Comparison of ENCODE assay signal across 26 mouse cellular contexts in the genomic region with DNA sequence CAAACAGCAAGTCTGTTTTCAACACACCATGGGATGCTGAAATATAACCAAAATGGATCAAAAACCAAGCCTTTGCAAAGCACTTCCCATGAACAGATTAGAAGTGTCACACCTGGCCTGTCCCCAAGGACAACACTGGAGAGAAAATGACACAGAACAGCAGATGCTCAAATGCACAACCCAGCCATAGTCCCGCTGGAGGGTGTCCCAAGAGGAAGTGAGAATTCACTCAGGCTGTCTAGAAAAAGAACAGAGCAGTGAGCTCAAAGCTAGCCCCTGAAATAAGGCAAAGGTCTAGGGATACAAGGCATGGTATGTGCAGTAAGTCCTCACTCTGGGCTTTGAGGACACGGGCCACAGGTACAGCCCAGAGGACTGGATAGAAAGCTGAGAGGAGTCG. TPM values are rescaled to one million over a fixed set of nuclear protein-coding genes. Genes with fewer than 3 reads are reported as not detected.
DNase-seq lines count a peak whose midpoint lies in the region; ATAC-seq and TF ChIP-seq lines count a peak whose summit lies in the region.
"Had no signal": no experiment of that assay in that cellular context is flagged by ENCODE, and none has a peak within 500 bp of the region (broad histone marks: within the 10 kb centered on the region; RNA-seq: fewer than 3 reads in every experiment).

No protein-coding gene starts in this region.

- no peak overlapping the region for H3K4me2 ChIP-seq in forebrain, postnatal 0 days (ENCODE audit: low read depth)
- no peak overlapping the region for H3K4me2 ChIP-seq in forebrain, embryonic 14.5 days (ENCODE audit: low read length)
- no peak overlapping the region for H3K4me2 ChIP-seq in intestine, postnatal 0 days (replicated peaks; ENCODE audit: low read depth)
- H3K4me2 ChIP-seq: embryonic facial prominence, embryonic 12.5 days; forebrain, embryonic 15.5 days; hindbrain, embryonic 12.5 days; intestine, embryonic 15.5 days had no signal

- 91% methylated on average over 3 of the region's 3 CpGs for WGBS in forebrain, postnatal 0 days
- 88% methylated on average over 3 of the region's 3 CpGs for WGBS in forebrain, embryonic 14.5 days
- WGBS in intestine, postnatal 0 days: 73% methylated on average over 3 of the region's 3 CpGs

- H3K4me3 ChIP-seq in forebrain, postnatal 0 days (ENCODE audit: low read depth, low read length): no peak overlapping the region
- no peak overlapping the region for H3K4me3 ChIP-seq in forebrain, embryonic 14.5 days (ENCODE audit: low read depth, low read length)
- H3K4me3 ChIP-seq in intestine, postnatal 0 days (ENCODE audit: low read depth, low read length): no peak overlapping the region
- H3K4me3 ChIP-seq: embryonic facial prominence, embryonic 12.5 days; erythroblast, embryonic 14.5 days; forebrain, embryonic 10.5 days; forebrain, embryonic 15.5 days; heart, embryonic 10.5 days; hindbrain, embryonic 12.5 days; intestine, embryonic 15.5 days had no signal

- no peaks in the 10 kb centered on the region for H3K9me3 ChIP-seq in forebrain, postnatal 0 days (ENCODE audit: low read length)
- no peaks in the 10 kb centered on the region for H3K9me3 ChIP-seq in forebrain, embryonic 14.5 days (replicated peaks; ENCODE audit: control insufficient read depth, low read length)
- H3K9me3 ChIP-seq in intestine, postnatal 0 days (ENCODE audit: control insufficient read depth): no peaks in the 10 kb centered on the region
- H3K9me3 ChIP-seq: embryonic facial prominence, embryonic 12.5 days; forebrain, embryonic 10.5 days; forebrain, embryonic 15.5 days; heart, embryonic 10.5 days; hindbrain, embryonic 12.5 days; intestine, embryonic 15.5 days had no signal

- DNase-seq in forebrain, postnatal 0 days: peak; percentile 9
- DNase-seq in forebrain, embryonic 14.5 days (ENCODE audit: low spot score): no peak
- DNase-seq in urinary bladder, adult 2 months (ENCODE audit: low spot score): peak; percentile 14
- no peak for DNase-seq in urinary bladder, adult 18-20 months (ENCODE audit: low spot score in 2 of 2)
- no peak for DNase-seq in frontal cortex, postnatal 25 days (ENCODE audit: low spot score in 2 of 2)
- DNase-seq: adrenal gland, adult 2 months; adrenal gland, postnatal 25 days; cerebellum, adult 8-10 months; cerebellum, postnatal 14 days; embryo, embryonic 11 days; heart, adult 18-20 months; heart, postnatal 10 days; heart, postnatal 4 days had no signal

- H3K27ac ChIP-seq in forebrain, postnatal 0 days (ENCODE audit: low read depth, low read length): no peak overlapping the region
- H3K27ac ChIP-seq in forebrain, embryonic 14.5 days (ENCODE audit: low read depth, low read length): no peak overlapping the region
- no peak overlapping the region for H3K27ac ChIP-seq in intestine, postnatal 0 days (ENCODE audit: low read depth, low read length)
- H3K27ac ChIP-seq: embryonic facial prominence, embryonic 12.5 days; forebrain, embryonic 10.5 days; forebrain, embryonic 15.5 days; heart, embryonic 10.5 days; hindbrain, embryonic 12.5 days; intestine, embryonic 15.5 days had no signal

- ATAC-seq in forebrain, postnatal 0 days: no peak
- no peak for ATAC-seq in forebrain, embryonic 14.5 days
- ATAC-seq in granulocyte monocyte progenitor cell, adult 5-6 weeks (replicated peaks; ENCODE audit: poor library complexity, severe bottlenecking): 0 out of 2 replicates have a peak, but pooled peaks have one; percentile 16
- no peak for ATAC-seq in intestine, postnatal 0 days
- ATAC-seq: forebrain, embryonic 15.5 days; intestine, embryonic 15.5 days had no signal

- peaks cover 5% of the 10 kb centered on the region; the same call in 1 of the 2 replicates for H3K4me1 ChIP-seq in forebrain, postnatal 0 days (ENCODE audit: insufficient read depth)
- H3K4me1 ChIP-seq in forebrain, embryonic 14.5 days (ENCODE audit: control insufficient read depth, insufficient read depth, low read length): peaks cover 8% of the 10 kb centered on the region
- no peaks in the 10 kb centered on the region for H3K4me1 ChIP-seq in intestine, postnatal 0 days (replicated peaks; ENCODE audit: control insufficient read depth, insufficient read depth, low read length)

- H3K9ac ChIP-seq in forebrain, postnatal 0 days: no peak overlapping the region
- H3K9ac ChIP-seq in forebrain, embryonic 14.5 days (ENCODE audit: low read length): no peak overlapping the region
- H3K9ac ChIP-seq in intestine, postnatal 0 days (ENCODE audit: low read depth, low read length): no peak overlapping the region
- H3K9ac ChIP-seq: embryonic facial prominence, embryonic 12.5 days; forebrain, embryonic 15.5 days; hindbrain, embryonic 12.5 days; intestine, embryonic 15.5 days had no signal

- H3K27me3 ChIP-seq in forebrain, postnatal 0 days (ENCODE audit: insufficient read depth, low read length): no peaks in the 10 kb centered on the region
- no peaks in the 10 kb centered on the region for H3K27me3 ChIP-seq in forebrain, embryonic 14.5 days (replicated peaks; ENCODE audit: control insufficient read depth, insufficient read depth, low read length)
- no peaks in the 10 kb centered on the region for H3K27me3 ChIP-seq in intestine, postnatal 0 days (replicated peaks; ENCODE audit: control insufficient read depth, insufficient read depth, low read length)
- H3K27me3 ChIP-seq: embryonic facial prominence, embryonic 12.5 days; forebrain, embryonic 15.5 days; hindbrain, embryonic 12.5 days; intestine, embryonic 15.5 days had no signal

- no peaks in the 10 kb centered on the region; the same call in 1 of the 2 replicates for H3K36me3 ChIP-seq in forebrain, postnatal 0 days (ENCODE audit: insufficient read depth)
- peaks cover 8% of the 10 kb centered on the region; the same call in 1 of the 2 replicates for H3K36me3 ChIP-seq in forebrain, embryonic 14.5 days (ENCODE audit: control insufficient read depth, insufficient read depth, low read length)
- H3K36me3 ChIP-seq in intestine, postnatal 0 days (ENCODE audit: control insufficient read depth, insufficient read depth): peaks cover 6% of the 10 kb centered on the region; the same call in 1 of the 2 replicates

- no peak for TF ChIP-seq CTCF in forebrain, postnatal 0 days (IDR thresholded peaks at IDR 0.05; ENCODE audit: low read depth)
- no peak for TF ChIP-seq CTCF in intestine, postnatal 0 days (IDR thresholded peaks at IDR 0.05; ENCODE audit: low read depth)

RNA-seq across cellular contexts. Expression of gene Kctd5, which starts 3.8 kb away (rescaled TPM):
- 83.4 and 97.6 TPM in 2 replicates for total RNA-seq in forebrain, postnatal 0 days (2014; rRNA removed)
- 82.2 and 87.2 TPM in 2 replicates for polyA plus RNA-seq in forebrain, postnatal 0 days (2015; fragmentation: Nextera tagmentation; extraction: Ambion mirVana)
- polyA plus RNA-seq in forebrain, embryonic 14.5 days (2014; fragmentation: Nextera tagmentation; extraction: Ambion mirVana): 84.3 and 87.0 TPM in 2 replicates
- polyA plus RNA-seq in urinary bladder, adult 2 months (2012; rRNA removed): 27.7 and 35.6 TPM in 2 replicates
- 13.5 and 19.1 TPM in 2 replicates for total RNA-seq in granulocyte monocyte progenitor cell, adult 5-6 weeks (2014; fragmentation: Nextera tagmentation)
- 19.7 and 20.1 TPM in 2 replicates for total RNA-seq in granulocyte monocyte progenitor cell, adult 5-6 weeks (2017)
- 58.5 and 61.3 TPM in 2 replicates for polyA plus RNA-seq in intestine, postnatal 0 days (2015; fragmentation: Nextera tagmentation; extraction: Ambion mirVana)

RNA-seq across cellular contexts. Expression of gene Prss27, which starts 31.6 kb away (rescaled TPM):
- total RNA-seq in forebrain, postnatal 0 days (2014; rRNA removed): not detected in 2 replicates
- polyA plus RNA-seq in forebrain, postnatal 0 days (2015; fragmentation: Nextera tagmentation; extraction: Ambion mirVana): not detected in 2 replicates
- not detected in 2 replicates for polyA plus RNA-seq in forebrain, embryonic 14.5 days (2014; fragmentation: Nextera tagmentation; extraction: Ambion mirVana)
- 13.2 and 21.8 TPM in 2 replicates for polyA plus RNA-seq in urinary bladder, adult 2 months (2012; rRNA removed)
- total RNA-seq in granulocyte monocyte progenitor cell, adult 5-6 weeks (2014; fragmentation: Nextera tagmentation): not detected in 2 replicates
- total RNA-seq in granulocyte monocyte progenitor cell, adult 5-6 weeks (2017): not detected in 2 replicates
- 0.12 and 0.18 TPM in 2 replicates for polyA plus RNA-seq in intestine, postnatal 0 days (2015; fragmentation: Nextera tagmentation; extraction: Ambion mirVana)
- total RNA-seq: common myeloid progenitor, adult 5-6 weeks; gastrocnemius, adult 8-10 months; gastrocnemius, postnatal 36 days; heart, adult 18-20 months; heart, postnatal 10 days; heart, postnatal 4 days had no signal
- polyA plus RNA-seq: erythroblast, embryonic 14.5 days; heart, embryonic 14.5 days had no signal

Comparison
In these comparisons a context has a peak if more than half of its experiments do, and no peak if none do; other contexts are left out.
1. DNase-seq: peak in forebrain, postnatal 0 days (single experiment) and urinary bladder, adult 2 months (single experiment); none in forebrain, embryonic 14.5 days (single experiment), urinary bladder, adult 18-20 months (0 of 2) and frontal cortex, postnatal 25 days (0 of 2).
2. RNA of gene Prss27, which starts 31.6 kb away (polyA plus RNA-seq): 13.2 to 21.8 TPM in urinary bladder, adult 2 months; 0.12 to 0.18 TPM in intestine, postnatal 0 days, not detected in forebrain, postnatal 0 days and not detected in forebrain, embryonic 14.5 days; every median in the first group is over 10 times any median in the second.